Mouse (Mus musculus) cerebellum, adult 9-11 months (tissue): ENCODE data around the gene Odf3b.

Source experiments
- DNase-seq: peaks from one replicate; pipeline ENCODE4 v3.0.0; 2022

The Odf3b gene

DNA sequence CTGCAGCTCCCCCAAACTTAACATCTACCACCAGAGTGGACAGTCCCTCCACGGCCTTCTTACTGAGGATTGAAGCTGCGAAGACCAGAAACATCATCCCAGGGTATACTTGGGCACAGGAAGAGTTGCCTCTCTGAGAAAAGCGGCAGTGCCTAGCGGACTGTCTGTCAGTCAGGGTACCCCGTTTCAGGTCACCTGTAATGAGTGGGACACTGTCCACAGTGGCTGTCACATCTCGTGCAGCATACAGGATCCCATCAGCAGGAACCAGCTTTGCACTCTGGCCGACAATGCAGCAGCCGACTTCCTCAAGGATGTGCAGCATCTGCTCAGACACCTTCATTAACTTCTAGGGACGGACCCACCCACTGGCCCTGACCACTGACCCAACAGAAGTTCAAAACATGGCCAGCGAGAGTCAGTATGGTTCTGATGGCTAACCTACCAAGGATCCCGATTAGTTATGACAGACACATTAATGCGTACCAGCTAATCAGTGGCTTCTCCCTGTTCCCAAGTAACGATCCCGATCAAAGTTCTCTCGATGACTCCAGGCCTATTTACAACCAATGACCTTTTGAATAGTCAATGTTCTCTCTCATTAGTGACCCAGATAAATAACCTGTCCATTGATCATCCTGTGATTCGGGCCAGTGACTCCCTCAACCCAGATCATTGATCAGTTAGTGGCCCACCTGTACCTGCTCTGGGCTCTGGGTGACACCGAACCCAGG lies 4.1 kb downstream of the Odf3b start:
- peak; percentile 53 for DNase-seq

DNA sequence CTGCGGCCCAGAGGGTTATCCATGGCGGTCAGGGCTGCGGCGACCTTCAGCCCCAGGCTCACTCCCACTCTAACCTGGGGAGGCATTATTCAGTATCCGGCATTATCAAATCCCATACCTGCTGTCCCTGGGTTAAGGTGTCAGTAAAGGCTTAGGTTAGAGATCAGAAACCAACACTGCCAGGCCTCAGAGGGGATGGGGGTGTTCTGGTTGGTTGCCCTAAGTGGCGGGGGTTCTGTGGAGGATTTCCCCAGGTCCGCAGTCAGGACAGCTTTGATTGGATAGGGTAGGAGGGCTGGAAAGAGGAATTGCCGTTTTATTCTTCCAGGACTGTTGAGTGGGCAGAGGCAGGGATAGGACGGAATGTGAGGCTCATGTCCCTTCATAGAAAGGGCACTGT lies 4.7 kb downstream of the Odf3b start:
- DNase-seq: no peak

DNA sequence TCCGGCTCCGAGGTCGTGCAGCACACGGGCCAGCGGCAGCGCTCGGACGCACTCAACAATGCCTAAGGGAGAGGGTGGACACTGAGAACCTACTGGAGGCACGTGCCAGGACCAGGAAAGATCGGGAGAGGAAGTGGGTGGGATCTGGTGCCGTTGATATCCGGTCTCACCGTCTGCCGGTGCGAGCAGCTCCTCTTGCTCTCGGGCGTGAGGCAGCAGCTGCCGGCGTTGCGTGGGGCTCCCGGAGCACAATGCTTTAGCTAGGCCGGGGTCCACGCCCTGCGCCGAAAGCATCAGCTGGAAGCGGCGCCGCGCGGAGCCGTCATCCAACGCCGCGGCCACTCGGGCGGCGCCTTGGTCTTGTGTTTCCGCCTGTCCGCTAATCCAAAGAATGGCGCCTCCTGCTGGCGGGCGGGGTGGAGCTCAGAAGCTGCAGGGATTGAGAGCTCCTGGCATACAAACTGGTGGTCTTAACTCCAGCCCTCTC lies 5.3 kb downstream of the Odf3b start, which contains the start of gene Sco2:
TSS of gene Sco2 (minus strand) at position 85 of the 487 bp plus-strand sequence.
- peak; percentile 91 for DNase-seq

DNA sequence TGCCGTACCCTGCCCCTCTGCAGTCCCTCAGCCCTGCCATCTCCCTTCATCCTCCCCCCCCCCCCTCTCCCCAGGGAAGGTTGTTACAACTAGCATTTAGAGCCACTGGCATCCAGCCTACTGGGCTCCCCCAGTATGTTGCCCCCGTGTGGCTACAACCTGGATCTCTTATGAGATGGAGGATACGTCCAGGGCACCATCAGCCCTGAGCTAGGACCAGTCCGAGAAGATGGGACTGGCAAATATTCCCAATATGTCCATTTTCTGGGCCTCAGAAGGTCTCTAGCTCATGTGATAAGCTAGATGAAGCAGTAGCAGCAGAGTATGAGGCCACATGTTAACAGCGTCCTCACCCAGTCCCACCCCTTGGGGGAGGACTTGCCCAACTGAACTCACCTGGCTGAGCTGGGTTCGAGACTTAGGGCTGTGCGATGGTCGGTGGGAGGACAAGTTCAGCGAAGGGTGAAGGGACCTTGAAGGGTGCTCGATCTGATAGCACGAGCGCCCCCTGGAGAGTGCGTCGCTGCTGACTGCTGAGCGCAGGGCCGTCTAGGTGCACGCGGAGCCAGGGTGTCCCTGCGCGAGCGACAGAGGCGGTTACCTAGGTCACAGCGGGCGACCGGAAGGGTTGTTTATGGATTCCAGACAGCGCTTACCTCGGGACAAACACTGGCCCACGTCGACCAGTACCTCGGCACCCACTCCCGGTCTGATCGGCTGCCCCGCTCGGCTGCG lies 5.9 kb downstream of the Odf3b start:
- DNase-seq: peak; percentile 87

DNA sequence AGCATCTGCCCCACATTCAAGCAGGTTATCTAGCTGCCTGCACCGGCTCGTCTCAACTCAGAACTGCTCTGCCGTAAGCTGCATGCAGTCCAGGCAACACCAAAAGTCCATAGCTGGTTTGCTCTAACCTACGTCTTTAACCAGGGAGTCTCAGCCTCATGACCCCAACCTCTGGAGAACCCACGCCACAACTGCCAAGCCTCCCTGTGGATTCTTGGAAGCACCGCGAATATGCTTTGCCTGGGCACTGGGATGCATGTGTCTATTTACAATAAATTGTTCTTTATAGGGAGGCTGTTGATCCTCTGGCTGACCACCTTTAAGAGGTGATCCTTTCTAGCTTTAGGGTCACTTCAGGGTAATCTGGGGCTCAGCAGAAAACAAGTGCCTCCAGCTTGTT lies 6.5 kb downstream of the Odf3b start:
- peak; percentile 42 for DNase-seq

DNA sequence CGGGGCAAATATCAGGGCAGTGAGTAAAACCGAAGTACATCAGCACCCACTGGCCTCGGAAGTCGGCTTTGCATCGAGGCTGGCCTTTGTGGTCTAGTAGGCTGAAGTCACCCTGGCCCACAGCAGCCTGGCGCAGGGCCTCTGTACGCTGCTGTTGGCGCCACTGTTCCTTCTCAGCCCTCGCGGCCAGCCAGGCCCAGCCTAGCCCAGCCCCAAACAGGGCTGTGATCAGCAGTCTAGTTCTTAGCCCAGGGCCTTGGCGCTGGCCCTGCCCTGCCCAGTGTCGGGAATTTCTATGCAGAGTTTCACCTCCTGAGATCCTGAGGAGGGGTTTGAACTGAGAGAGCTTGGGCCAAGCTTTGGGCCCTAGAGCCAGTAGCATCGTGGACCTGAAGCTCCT lies 7.0 kb downstream of the Odf3b start:
- DNase-seq: peak; percentile 45

DNA sequence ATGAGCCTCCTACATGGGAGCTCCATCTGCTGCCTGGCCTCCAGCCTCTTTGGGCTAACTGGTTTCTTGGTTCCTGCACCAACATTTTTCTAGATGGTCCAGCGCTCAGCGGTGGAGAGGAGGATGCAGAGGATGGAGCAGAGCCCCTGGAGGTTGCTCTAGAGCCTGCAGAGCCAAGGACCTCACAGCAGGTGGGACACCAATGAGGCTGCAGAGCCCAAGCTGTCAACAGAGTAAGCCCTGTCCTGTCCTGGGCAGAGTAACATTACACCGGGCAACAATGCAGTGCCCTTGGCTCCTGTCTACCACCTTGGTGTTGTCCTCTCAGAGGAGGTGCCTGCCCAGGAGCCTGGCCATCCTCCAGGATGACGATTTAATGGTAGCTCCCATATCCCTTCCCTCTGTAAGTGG lies 13.9 kb downstream of the Odf3b start:
- DNase-seq: peak; percentile 94

DNA sequence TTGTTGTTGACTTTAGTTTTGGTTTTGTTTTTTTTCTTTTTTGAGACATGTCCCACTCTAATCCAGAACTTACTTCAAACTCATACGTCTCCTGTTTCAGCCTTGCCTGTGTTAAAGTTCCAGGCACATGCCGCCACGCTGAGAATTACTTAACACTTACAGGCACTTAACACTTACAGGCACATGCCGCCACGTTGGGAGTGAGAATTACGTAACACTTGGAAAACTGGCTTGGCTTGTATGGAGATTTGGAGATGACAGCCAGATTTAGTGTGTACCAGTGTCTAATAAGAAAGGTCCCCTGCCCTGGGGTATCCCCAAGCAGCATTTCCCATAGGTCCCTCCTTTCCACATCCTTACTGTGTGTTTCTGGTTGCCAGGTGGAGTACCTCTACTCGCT lies 16.0 kb downstream of the Odf3b start:
- no peak for DNase-seq

DNA sequence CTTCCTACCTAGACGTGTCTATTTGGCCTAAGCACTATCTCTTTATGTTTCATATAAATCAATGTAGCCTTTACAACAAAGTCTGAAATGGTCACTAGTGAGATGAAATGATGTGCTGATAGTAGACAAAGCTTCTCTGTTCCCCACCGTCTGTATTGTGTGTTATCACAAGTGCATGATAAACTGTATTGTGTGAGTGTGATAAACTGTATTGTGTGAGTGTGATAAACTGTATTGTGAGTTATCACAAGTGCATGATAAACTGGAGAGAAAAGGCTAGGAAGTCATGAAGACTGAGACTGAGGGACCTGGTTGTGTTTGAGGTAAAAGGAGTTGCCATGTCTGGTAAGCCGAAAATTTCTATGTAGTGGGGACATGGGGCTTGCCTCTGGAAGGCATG lies 20.3 kb downstream of the Odf3b start:
- DNase-seq: no peak

DNA sequence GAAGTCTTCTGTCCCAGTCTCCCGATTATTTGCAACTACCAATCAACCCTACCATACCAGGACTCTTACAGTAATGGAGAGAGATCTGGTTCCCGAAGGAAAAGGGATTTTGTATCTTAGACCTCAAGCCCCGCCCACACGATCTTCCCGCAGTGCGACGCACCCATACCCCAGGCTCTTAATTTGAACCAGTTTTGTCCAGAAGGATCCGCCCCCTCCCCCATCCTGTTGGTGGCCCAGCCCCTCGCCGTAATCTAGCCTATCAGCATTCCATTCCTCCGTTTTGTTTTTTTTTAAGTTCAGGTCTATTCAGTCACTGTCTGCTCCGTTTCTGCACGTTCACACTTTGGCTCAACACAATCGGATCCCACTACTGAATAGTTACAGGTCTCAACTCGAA lies 22.7 kb downstream of the Odf3b start:
- DNase-seq: peak; percentile 65

DNA sequence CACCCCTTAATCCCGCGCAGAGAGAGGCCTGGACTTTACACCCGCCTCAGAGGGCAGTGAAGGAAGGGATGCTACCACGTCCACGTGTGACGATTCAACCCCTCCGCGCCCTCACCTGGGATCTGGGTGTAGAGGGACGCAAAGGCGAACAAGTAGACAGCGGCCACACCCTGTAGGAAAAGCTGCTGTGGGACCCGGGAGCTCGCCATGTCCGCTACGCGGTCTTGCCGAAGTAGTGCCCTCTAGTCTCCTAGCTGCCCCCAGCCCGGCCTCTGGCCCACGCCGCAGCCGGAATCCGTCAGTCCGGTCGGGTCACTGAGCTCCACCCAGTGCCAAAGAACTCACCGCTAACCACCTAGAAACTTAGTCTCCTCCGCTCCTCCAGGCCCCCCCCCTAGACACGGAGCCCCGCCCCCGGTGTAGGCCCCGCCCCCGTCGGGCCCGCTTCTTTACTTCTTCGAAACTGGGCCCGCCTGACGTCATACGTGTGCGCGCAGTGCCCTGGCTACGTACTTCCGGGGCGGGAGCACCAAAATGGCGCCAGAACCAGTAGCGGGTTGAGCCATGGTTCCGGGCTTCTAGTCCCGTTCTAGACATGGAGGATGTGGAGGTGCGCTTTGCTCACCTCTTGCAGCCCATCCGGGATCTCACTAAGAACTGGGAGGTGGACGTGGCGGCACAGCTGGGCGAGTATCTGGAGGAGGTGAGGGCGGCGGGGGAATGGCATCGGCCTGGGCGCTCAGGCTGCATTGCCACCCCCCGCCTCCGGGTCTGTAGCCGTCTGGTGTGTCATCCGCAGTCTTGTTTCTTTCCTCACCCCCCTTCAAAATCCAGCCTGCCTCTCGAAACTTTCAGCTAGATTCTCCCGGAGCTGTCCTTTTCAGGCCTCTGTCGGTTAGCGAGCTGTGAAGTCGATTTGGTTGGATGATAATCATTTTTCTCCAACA lies 23.6 kb downstream of the Odf3b start, which contains the start of the genes Lmf2 and Ncaph2:
TSS of gene Lmf2 (minus strand) at position 419 of the 947 bp plus-strand sequence.
TSS of gene Ncaph2 (plus strand) at position 479 of the 947 bp plus-strand sequence.
- peak; percentile 94 for DNase-seq

DNA sequence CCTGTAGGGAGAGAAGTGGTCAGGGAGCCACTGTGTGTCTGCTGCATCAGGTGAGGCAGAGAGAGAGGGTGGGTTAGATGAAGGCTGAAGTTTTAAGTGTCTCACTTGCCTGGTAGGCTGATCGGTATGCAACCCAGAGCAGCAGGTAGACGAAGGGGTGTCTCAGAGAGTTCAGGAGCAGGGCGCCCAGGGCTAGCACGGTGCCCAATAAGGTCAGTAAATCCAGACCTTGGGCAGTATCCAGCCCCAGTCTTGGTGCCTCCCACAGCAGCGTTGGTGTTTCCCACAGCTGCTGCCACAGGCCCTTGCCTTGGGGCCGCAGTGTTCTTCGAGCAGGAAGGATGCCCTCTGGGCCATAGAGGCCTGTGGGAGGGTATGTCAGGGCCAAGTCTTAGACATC lies 24.6 kb downstream of the Odf3b start:
- DNase-seq: peak; percentile 50

DNA sequence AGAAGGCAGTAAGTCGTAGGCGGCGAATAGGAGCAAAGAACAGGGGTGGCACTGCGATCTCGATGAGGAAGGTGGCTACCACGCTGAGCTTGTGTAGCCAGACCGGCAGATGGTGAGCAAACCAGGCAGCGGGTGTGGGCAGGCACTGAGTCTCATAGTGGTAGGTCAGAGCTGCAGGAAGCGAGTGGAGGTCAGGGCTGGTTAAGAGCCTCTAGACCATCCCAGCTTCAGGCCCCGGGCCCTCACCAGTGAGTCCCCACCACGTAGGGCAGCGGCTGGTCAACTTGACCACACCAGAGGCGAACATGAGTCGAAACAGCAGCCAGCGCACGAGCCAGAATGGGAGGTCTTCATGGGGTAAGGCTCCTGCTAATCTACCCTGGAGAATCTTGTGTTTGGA lies 25.2 kb downstream of the Odf3b start:
- peak; percentile 33 for DNase-seq

DNA sequence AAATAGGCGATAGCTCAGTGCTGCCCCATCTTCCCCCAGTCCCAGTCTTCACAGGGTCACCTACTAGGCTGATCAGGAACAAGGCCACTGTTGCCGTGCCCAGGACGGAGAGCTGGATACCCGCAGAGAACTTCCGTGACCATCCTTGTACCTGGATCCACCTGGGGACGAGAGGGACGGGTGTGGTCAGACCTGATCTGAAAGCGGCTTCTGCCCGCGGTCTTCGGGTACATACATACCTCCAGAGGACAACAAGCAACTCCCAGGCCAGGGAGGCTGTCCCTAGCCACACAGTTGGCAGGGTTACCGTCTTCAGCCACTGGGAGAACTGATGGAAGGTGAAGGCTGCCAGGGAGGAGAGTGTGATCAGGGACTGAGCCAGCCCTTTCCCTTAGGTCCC lies 26.3 kb downstream of the Odf3b start:
- no peak for DNase-seq

DNA sequence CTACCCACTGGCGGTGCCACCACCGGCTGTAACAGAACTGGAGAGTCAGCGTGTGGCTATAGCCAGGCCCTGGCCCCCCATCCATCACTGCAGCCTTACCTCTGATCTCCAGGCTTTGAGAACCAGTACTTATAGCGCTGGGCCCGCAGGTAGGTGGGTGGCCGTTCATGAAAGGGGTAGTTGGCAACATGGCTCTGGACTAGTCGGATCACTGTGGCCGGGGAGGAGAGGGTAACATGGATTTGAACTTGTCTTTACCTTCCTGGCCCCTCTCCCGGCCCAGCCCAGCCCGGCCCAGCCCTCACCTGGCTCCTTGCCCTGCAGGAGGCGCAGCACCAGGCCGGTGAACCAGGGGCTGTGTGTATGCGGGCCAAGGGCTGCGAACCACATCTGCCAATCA lies 27.0 kb downstream of the Odf3b start:
- DNase-seq: no peak

DNA sequence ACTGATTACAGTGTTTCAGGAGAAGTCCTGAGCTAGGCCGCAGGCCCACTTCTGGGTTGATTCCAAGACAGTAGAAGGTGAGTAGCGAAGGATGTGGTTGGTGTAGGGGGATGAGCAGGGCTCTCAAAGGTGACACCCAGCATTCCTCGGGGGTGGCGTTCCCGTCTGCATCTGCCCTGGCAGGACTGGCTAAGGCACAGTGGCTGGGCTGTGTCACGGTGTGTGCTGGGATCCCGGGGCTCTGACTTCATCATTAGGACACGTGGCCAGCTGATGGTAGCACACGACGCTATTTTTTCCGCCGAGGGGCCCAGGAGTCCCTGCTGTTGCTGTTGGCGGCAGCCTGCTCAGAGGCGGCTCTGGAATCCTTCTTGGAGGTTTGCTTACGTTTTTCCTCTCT lies 27.8 kb downstream of the Odf3b start:
- DNase-seq: no peak

DNA sequence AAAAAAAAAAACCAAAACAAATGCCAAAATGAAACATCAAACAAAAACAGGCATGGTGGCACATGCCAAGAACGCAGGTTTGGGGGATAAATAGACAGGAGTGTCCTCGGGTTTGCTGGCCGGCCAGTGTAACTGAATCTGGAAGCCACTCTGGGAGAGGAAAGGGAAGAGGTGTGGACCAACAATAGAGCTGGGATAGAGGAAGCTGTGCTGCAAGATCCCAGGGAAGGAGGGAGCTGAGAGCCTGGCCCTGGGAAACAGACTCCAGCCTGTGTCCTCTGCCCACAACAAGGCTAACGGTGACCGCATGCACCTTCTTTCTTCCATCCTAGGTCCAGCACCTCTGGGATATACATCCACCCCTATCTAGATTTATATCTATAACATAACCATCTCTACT lies 28.6 kb downstream of the Odf3b start:
- no peak for DNase-seq

DNA sequence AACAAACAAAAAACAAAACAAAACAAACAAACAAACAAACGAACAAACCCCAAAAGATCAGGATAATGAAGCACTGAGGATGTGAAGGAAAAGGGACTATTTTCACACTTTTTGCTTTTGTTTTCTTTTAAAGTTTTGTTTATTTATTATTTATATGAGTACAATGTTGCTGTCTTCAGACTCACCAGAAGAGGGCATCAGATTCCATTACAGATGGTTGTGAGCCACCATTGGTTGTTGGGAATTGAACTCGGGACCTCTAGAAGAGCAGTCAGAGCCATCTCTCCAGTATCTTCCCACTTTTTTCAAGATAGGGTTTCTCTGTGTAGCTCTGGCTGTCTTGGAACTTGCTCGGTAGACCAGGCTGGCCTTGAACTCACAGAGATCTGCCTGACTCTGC lies 35.8 kb downstream of the Odf3b start:
- DNase-seq: no peak

DNA sequence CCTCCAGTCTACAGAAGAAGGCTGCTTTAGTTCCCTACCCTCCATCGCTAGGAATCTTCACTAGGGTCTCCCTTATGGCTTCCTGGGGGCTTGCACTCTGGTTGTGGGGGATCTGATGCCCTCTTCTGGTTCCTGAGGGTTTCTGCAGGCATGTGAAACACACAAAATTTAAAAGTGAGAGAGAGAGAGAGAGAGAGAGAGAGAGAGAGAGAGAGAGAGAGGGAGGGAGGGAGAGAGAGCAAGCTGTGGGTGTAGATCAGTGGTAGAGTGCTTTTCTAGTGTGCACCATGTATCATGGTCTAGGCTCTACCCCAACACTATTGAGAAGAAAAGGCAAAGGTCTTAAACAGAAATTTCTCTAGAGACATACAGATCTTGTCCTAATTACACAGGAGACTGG lies 37.4 kb downstream of the Odf3b start:
- DNase-seq: no peak

DNA sequence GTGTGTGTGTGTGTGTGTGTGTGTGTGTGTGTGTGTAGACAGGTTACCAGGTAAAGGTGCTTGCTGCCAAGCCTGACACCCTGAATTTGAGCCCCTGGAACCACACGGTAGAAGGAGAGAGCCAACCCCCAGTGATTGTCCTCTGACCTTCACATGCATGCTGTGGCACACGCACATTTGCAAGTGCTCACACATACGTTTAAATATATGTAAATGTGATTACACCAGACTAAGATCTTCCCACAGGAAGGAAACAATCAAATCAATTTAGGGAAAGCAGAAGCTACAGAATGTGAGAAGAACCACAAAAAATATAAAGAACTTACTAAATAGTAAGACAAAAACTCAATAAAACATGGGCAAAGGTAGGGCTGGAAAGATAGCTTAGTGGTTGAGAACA lies 38.9 kb downstream of the Odf3b start:
- no peak for DNase-seq

DNA sequence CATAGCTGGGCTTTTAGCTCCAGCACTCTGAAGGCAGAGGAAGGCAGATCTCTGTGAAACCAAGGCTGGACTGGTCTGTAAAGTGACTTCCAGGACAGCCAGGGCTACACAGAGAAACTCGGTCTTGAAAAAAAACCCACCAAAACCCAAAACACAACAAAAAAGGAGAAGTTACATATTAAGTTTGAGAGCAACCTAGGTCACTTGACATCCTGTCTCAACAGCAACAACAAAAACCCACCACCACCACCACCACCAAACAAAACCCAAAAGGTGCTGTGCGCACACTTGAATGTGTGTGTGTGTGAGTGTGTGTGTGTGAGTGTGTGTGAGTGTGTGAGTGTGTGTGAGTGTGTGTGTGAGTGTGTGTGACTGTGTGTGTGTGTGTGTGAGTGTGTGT lies 39.4 kb downstream of the Odf3b start:
- no peak for DNase-seq

DNA sequence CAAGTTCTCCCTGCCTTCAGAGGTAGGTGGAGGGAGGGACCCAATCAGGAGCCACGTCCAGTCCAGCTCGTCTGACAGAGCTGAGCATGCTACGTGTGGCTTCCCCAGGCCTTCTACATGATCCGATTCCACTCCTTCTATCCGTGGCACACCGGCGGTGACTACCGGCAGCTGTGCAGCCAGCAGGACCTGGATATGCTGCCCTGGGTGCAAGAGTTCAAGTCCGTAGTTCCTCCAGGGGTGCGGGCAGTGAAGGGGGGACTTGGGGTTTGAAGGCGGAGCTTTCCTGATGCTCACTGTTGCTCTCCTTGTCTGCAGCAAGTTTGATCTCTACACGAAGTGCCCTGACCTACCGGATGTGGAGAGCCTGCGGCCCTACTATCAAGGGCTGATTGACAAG lies 42.7 kb downstream of the Odf3b start:
- DNase-seq: no peak
